Mouse (Mus musculus) brain, embryonic 14.5 days (tissue): ENCODE results near the gene E2f4.

Experiments
- CTCF ChIP-seq: fragments of 200-500 bp; IDR thresholded peaks from 2 replicates; pipeline ENCODE4 v1.5.1; 2012; ENCODE audit warnings: inconsistent platforms, mild to moderate bottlenecking, moderate library complexity, borderline replicate concordance; ENCODE audit not compliant: insufficient read depth, insufficient read length; ENCODE audit errors: extremely low read depth
- POLR2A ChIP-seq: fragments of 200-500 bp; IDR thresholded peaks from 2 replicates; pipeline ENCODE4 v1.6.1; 2012; ENCODE audit warnings: mild to moderate bottlenecking, inconsistent platforms, borderline replicate concordance; ENCODE audit not compliant: poor library complexity, insufficient read depth, insufficient read length, severe bottlenecking; ENCODE audit errors: extremely low read depth

DNA sequence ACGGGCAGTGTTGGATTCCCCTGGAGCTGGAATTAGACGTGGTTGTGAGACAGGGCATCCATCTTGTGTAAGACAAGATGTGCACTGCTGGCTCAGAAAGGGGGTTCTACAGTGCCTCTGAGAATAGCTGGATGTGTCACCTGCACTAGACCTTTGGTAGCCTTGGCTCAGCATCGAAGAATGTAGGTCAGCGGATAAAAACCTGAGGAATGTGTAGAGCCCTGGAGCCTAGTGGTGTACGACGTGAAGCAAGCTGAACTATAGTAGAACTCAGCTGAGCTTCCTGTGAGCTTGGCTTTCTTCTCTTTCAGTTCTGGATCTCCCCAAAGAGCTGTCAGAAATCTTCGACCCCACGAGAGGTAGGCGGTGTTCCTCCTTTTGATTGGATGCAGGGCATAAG is 6.4 kb downstream of the E2f4 start:
- TF ChIP-seq POLR2A: no peak
- TF ChIP-seq CTCF: no peak
